Comparison of ENCODE assay signal across 32 mouse cellular contexts in genomic region chr3:47440403-47440802, GRCm38 (mm10).
DNase-seq lines count a peak whose midpoint lies in the region; ATAC-seq lines count a peak whose summit lies in the region.
"Had no signal": no experiment of that assay in that cellular context is flagged by ENCODE, and none has a peak within 500 bp of the region (broad histone marks: within the 10 kb centered on the region; RNA-seq: fewer than 3 reads in every experiment).

No protein-coding gene starts in this region.

- H3K4me3 ChIP-seq in kidney, embryonic 16.5 days (ENCODE audit: low read length): no peak overlapping the region
- H3K4me3 ChIP-seq: embryonic facial prominence, embryonic 13.5 days; forebrain, embryonic 10.5 days; forebrain, embryonic 15.5 days; gastrocnemius, adult 2 months; hindbrain, embryonic 12.5 days; intestine, embryonic 15.5 days; limb, embryonic 13.5 days; liver, embryonic 13.5 days had no signal

- H3K9ac ChIP-seq in kidney, embryonic 16.5 days (replicated peaks; ENCODE audit: low read length): no peak overlapping the region
- H3K9ac ChIP-seq: embryonic facial prominence, embryonic 13.5 days; forebrain, embryonic 15.5 days; hindbrain, embryonic 12.5 days; intestine, embryonic 15.5 days; limb, embryonic 13.5 days; liver, embryonic 13.5 days had no signal

- peak; percentile 86; the same call in 1 of the 2 replicates for ATAC-seq in kidney, embryonic 16.5 days (ENCODE audit: low FRiP score, low TSS enrichment)
- ATAC-seq: forebrain, embryonic 15.5 days; hindbrain, postnatal 0 days; intestine, embryonic 15.5 days; midbrain, embryonic 16.5 days; Patski had no signal

- no peaks in the 10 kb centered on the region for H3K36me3 ChIP-seq in kidney, embryonic 16.5 days (ENCODE audit: insufficient read depth, low read length)
- H3K36me3 ChIP-seq: embryonic facial prominence, embryonic 13.5 days; forebrain, embryonic 10.5 days; forebrain, embryonic 15.5 days; G1E; hindbrain, embryonic 12.5 days; intestine, embryonic 15.5 days; limb, embryonic 13.5 days; liver, embryonic 13.5 days had no signal

- no peaks in the 10 kb centered on the region for H3K4me1 ChIP-seq in kidney, embryonic 16.5 days (ENCODE audit: insufficient read depth, low read length)
- H3K4me1 ChIP-seq: embryonic facial prominence, embryonic 13.5 days; forebrain, embryonic 10.5 days; forebrain, embryonic 15.5 days; hindbrain, embryonic 12.5 days; intestine, embryonic 15.5 days; liver, embryonic 13.5 days had no signal

- no peak overlapping the region for H3K27ac ChIP-seq in kidney, embryonic 16.5 days (ENCODE audit: low read length)
- H3K27ac ChIP-seq: embryonic facial prominence, embryonic 13.5 days; forebrain, embryonic 10.5 days; forebrain, embryonic 15.5 days; gastrocnemius, adult 2 months; hindbrain, embryonic 12.5 days; hindbrain, postnatal 0 days; intestine, embryonic 15.5 days; limb, embryonic 13.5 days; liver, embryonic 13.5 days had no signal

- H3K9me3 ChIP-seq in kidney, embryonic 16.5 days (ENCODE audit: low read length): no peaks in the 10 kb centered on the region
- H3K9me3 ChIP-seq: embryonic facial prominence, embryonic 13.5 days; forebrain, embryonic 10.5 days; forebrain, embryonic 15.5 days; G1E; hindbrain, embryonic 12.5 days; intestine, embryonic 15.5 days; limb, embryonic 13.5 days; liver, embryonic 13.5 days had no signal

- peak; percentile 9 for DNase-seq in embryo, embryonic 11.5 days (ENCODE audit: low read depth, low spot score)
- no peak for DNase-seq in embryo, embryonic 11 days
- no peak for DNase-seq in kidney, adult 18-20 months
- DNase-seq in Muller cell, postnatal 12 days (ENCODE audit: inconsistent ontology term): peak; percentile 33
- peak; percentile 3 for DNase-seq in kidney, postnatal 14 days
- no peak for DNase-seq in cerebellum, adult 9-10 months
- DNase-seq in layer of hippocampus, postnatal 10 days (ENCODE audit: low spot score in 2 of 2): no peak
- DNase-seq: adrenal gland, postnatal 10 days; cerebellum, adult 11 months; cerebellum, postnatal 10 days; gastrocnemius, adult 2 months; gastrocnemius, postnatal 36 days; heart, adult 18-20 months; heart, postnatal 36 days; liver, embryonic 13.5 days; lung, adult 2 months; lung, postnatal 14 days; right cerebral cortex, postnatal 4 days; thymus, postnatal 36 days had no signal

- no peak overlapping the region for H3K4me2 ChIP-seq in kidney, embryonic 16.5 days (replicated peaks; ENCODE audit: low read depth, low read length)
- H3K4me2 ChIP-seq: embryonic facial prominence, embryonic 13.5 days; forebrain, embryonic 15.5 days; heart, embryonic 11.5 days; hindbrain, embryonic 12.5 days; intestine, embryonic 15.5 days; limb, embryonic 13.5 days; liver, embryonic 13.5 days; midbrain, embryonic 11.5 days had no signal

- 53% methylated on average over 1 of the region's 1 CpGs for WGBS in kidney, embryonic 16.5 days

- no peaks in the 10 kb centered on the region for H3K27me3 ChIP-seq in kidney, embryonic 16.5 days (ENCODE audit: insufficient read depth, low read length)
- H3K27me3 ChIP-seq: embryonic facial prominence, embryonic 13.5 days; forebrain, embryonic 15.5 days; hindbrain, embryonic 12.5 days; intestine, embryonic 15.5 days; limb, embryonic 13.5 days; liver, embryonic 13.5 days; Patski had no signal

Comparison
In these comparisons a context has a peak if more than half of its experiments do, and no peak if none do; other contexts are left out.
1. DNase-seq: peak in embryo, embryonic 11.5 days (single experiment), Muller cell, postnatal 12 days (single experiment) and kidney, postnatal 14 days (single experiment); none in embryo, embryonic 11 days (single experiment), kidney, adult 18-20 months (single experiment), cerebellum, adult 9-10 months (single experiment) and layer of hippocampus, postnatal 10 days (0 of 2).